Mouse (Mus musculus) embryonic fibroblast, embryonic 13.5 days (primary cell): ENCODE data around the gene Ccdc30. TPM values are rescaled to one million over a fixed set of nuclear protein-coding genes. Genes with fewer than 3 reads are reported as not detected.

Experiments
- H3K27ac ChIP-seq: 2 replicates; pipeline ENCODE4 v1.5.1; 2012; ENCODE audit warnings: low read length, control low read depth, inconsistent platforms; ENCODE audit not compliant: insufficient read depth
- H3K4me1 ChIP-seq: 2 replicates; pipeline ENCODE4 v1.6.1; 2011; ENCODE audit warnings: low read length; ENCODE audit not compliant: control insufficient read depth, insufficient read depth
- H3K4me3 ChIP-seq: 2 replicates; pipeline ENCODE4 v1.5.1; 2011; ENCODE audit warnings: mild to moderate bottlenecking, control low read depth, low read length; ENCODE audit not compliant: insufficient read depth
- CTCF ChIP-seq: IDR thresholded peaks from 2 replicates; pipeline ENCODE4 v1.5.1; 2011; ENCODE audit warnings: mild to moderate bottlenecking, control low read depth, low read length, moderate library complexity, borderline replicate concordance; ENCODE audit not compliant: insufficient read depth
- POLR2A ChIP-seq: IDR thresholded peaks from 2 replicates; pipeline ENCODE4 v1.6.1; 2011; ENCODE audit warnings: low read depth, mild to moderate bottlenecking, control low read depth, low read length, moderate library complexity
- polyA plus RNA-seq: library from polyadenylated mRNA; stranded (reverse); fragments of >200 nt; gene quantifications from 2 replicates; pipeline ENCODE4 v1.2.4, GENCODE M21; 2011; ENCODE audit warnings: low read depth; ENCODE audit not compliant: missing spikeins, insufficient read length

The Ccdc30 gene
- polyA plus RNA-seq, 1 experiment: 2.0 TPM

- Histone ChIP-seq H3K4me1 (peaks cover 5% of the 10 kb centered on the region; the same call in 1 of the 2 replicates), H3K4me3 (no peak overlapping the region), H3K27ac (no peak overlapping the region)
- no peak for TF ChIP-seq CTCF
- TF ChIP-seq POLR2A: no peak
These were observed 1.9 kb upstream of the Ccdc30 start for GRCm38 (mm10) chr4:119417270-119417669.

GRCm38 (mm10) chr4:119412791-119413190 lies 2.5 kb downstream of the Ccdc30 start:
- H3K4me1 ChIP-seq: no peaks in the 10 kb centered on the region
- no peak overlapping the region for H3K27ac ChIP-seq
- no peak overlapping the region for H3K4me3 ChIP-seq
- TF ChIP-seq POLR2A: no peak
- TF ChIP-seq CTCF: no peak

- Histone ChIP-seq H3K4me1 (no peaks in the 10 kb centered on the region), H3K4me3 (no peak overlapping the region), H3K27ac (no peak overlapping the region)
- TF ChIP-seq CTCF (no peak), POLR2A (no peak)
These were observed 3.3 kb downstream of the Ccdc30 start for GRCm38 (mm10) chr4:119411877-119412650.

GRCm38 (mm10) chr4:119403431-119403830 lies 11.9 kb downstream of the Ccdc30 start:
- TF ChIP-seq POLR2A (no peak), CTCF (no peak)
- Histone ChIP-seq H3K27ac (no peak overlapping the region), H3K4me1 (no peaks in the 10 kb centered on the region), H3K4me3 (no peak overlapping the region)

GRCm38 (mm10) chr4:119400896-119401295 lies 14.4 kb downstream of the Ccdc30 start:
- H3K4me1 ChIP-seq: no peaks in the 10 kb centered on the region
- H3K4me3 ChIP-seq: no peak overlapping the region
- TF ChIP-seq POLR2A (no peak), CTCF (no peak)
- H3K27ac ChIP-seq: no peak overlapping the region

GRCm38 (mm10) chr4:119398751-119399150 lies 16.6 kb downstream of the Ccdc30 start:
- no peak for TF ChIP-seq CTCF
- no peak for TF ChIP-seq POLR2A
- Histone ChIP-seq H3K27ac (no peak overlapping the region), H3K4me1 (no peaks in the 10 kb centered on the region), H3K4me3 (no peak overlapping the region)

- Histone ChIP-seq H3K27ac (no peak overlapping the region), H3K4me3 (no peak overlapping the region), H3K4me1 (no peaks in the 10 kb centered on the region)
- TF ChIP-seq POLR2A (no peak), CTCF (peak; percentile 49; the same call in 1 of the 2 replicates)
These were observed 25.0 kb downstream of the Ccdc30 start for GRCm38 (mm10) chr4:119390369-119390768.

- H3K27ac ChIP-seq: no peak overlapping the region
- H3K4me3 ChIP-seq: no peak overlapping the region
- no peaks in the 10 kb centered on the region for H3K4me1 ChIP-seq
- TF ChIP-seq POLR2A (no peak), CTCF (no peak)
These were observed 26.1 kb downstream of the Ccdc30 start for GRCm38 (mm10) chr4:119389184-119389583.

- Histone ChIP-seq H3K27ac (no peak overlapping the region), H3K4me3 (no peak overlapping the region), H3K4me1 (peaks cover 4% of the 10 kb centered on the region; the same call in 1 of the 2 replicates)
- TF ChIP-seq POLR2A (no peak), CTCF (no peak)
These were observed 33.7 kb downstream of the Ccdc30 start for GRCm38 (mm10) chr4:119381471-119382190.

GRCm38 (mm10) chr4:119369460-119369859 lies 45.9 kb downstream of the Ccdc30 start:
- Histone ChIP-seq H3K4me3 (no peak overlapping the region), H3K27ac (no peak overlapping the region), H3K4me1 (no peaks in the 10 kb centered on the region)
- TF ChIP-seq POLR2A: no peak
- TF ChIP-seq CTCF: no peak

GRCm38 (mm10) chr4:119366758-119367526 lies 48.4 kb downstream of the Ccdc30 start:
- Histone ChIP-seq H3K27ac (peak overlapping the region; percentile 73), H3K4me3 (no peak overlapping the region), H3K4me1 (no peaks in the 10 kb centered on the region)
- TF ChIP-seq POLR2A (no peak), CTCF (no peak)
